Mouse (Mus musculus): ENCODE measurements around the gene Get4.

DNA sequence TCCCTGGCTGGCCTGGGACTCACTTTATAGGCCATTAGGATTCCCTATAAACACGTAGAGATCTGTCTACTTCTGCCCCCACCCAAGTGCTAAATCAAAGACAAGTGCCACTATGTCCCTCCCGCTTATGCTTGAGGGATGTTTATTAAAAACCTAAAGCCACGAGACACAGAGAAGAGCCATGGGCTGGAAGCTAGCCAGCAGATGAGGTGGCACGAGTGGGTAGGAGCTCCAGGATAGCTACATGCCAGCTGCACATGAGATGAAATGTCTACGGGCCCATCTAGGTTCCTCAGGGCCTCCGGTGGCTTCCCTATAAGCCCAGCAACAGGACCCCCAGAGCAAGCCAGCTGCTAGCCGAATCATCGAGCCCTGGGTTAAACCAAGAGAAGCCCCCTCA, 25.2 kb downstream of the Get4 start:
- TF ChIP-seq POLR2A (IDR thresholded peaks at IDR 0.05; ENCODE audit: borderline replicate concordance, low read depth, low read length): no peak
- no peak for TF ChIP-seq CTCF (IDR thresholded peaks at IDR 0.05; ENCODE audit: low read depth, low read length)
